Mouse (Mus musculus) retina, adult 2 months (tissue): Measurements from ENCODE around the gene Gm43552.

Experiments
- DNase-seq: peaks from one replicate; pipeline ENCODE4 v3.0.0-alpha.2; 2012; ENCODE audit warnings: low read depth, low spot score

Gm43552 gene

DNA sequence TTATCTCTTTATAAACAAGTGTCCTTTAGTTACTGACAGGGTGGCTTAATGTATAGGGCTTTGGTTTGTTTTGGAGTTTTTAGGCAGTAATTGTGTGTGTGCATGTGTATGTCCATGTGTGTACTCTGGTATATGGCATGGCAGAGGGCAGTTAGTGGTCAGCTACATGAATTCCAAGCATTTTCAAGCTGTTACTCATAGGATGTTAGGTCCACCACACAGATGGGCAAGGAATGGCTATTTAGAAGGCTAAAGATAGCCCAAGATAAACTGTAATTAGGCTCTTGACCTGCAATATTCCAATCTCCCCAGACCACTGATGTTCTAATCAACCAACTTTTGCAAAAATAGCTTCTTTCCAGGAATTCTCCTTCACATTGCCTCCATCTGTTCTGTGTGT lies 54.6 kb downstream of the Gm43552 start:
- DNase-seq = no peak

DNA sequence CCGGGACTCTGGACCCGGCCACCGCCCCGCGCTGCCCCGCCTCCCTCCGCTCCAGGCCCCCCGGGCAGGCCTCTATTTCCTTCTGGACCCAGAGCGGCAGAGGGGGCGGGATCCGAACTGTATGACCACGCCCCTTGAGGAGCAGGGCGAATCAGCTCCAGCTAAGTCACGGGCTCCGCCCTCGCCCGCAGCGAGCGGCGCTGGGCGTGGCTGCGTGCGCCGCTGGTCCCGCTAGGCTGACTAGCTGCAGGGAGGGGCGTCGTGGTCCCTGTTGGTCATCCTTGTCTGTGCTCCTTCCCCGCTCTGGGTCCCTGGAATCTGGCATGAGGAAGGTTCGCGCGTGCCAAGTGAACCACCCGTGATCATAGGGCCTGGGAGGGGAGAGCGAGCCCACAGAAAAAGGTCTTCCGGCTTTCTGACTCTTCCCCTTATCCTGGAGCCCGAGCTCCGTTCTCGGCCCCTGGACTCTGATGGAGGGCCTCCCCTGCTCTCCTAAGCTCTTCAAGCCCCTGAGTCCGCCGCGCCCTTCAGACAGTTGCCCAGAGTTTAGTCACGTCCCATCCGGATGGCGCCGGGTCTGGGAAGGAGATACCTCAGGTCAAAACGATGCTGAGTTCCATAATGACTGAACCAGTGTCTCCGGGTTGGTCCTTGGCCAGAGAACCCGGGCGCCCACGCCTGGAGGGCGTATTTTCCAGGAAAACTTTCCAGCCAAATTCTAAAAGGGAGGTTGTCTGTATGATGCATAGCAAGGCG lies 56.6 kb downstream of the Gm43552 start, which contains the start of gene Ugdh:
Ugdh (minus strand) TSS at position 144 of the 756 bp plus-strand sequence.
- peak; percentile 81 for DNase-seq

DNA sequence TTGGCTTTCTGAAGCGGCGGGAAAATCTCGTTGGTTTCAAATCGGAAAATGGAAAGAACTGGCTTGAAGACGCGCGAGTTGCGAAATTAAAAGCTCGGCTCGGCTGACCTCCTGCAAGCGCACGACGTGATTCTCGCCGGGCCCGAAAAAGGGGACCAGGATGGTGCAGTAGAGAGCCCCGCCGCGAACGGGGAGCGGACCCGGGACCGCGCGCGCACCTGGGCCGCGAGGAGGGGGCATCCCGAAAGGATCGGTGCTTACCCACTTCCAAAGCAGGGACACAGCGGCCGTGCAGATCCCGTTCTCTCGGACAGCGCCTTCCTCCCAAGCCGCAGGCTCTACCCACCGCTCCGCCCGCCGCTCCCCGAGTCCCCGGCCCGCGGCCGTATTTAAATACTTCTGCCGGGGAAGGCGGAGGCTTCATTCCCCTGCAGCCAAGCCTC lies 57.2 kb downstream of the Gm43552 start:
- DNase-seq = no peak

DNA sequence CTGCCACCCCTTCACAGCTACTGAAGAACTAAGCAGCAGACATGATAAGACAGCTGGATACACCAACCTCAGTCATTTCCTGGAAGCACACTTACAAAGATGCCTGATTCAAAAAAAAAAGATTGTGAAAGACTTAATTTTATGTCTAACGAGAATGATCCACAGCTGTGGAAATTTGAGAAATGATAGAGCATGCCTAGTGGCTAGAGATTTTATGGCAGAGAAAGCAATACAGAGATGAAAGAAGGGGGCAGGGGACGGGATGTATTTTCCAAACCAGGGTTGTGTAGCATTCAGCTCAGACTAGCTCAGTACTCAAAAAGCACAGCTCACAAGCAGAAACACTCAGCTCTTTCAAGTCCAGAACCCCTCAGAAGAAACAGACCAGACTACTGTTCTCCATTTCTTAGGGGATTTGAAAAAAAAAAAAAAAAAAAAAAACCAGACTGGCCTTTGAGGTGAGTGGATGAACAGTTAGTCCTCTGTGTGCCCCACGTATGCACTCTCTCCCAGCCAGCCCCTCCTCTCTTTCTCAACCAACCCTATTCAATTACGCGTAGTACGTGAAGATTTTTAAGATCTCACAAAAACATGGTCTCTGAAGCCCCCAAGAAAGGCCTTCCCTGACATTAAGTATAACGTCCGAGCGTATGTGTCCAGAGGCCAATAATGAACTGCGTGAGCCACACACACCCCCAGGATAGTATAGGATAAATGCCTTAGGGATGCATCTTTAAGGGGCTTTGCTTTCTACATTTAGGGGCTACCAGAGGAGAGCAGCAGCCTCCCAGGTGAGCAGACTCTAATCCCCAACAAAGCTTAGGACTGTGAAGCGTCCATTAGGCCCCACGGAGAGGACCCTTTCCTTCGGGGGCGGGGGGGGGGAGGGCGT lies 57.9 kb downstream of the Gm43552 start:
- no peak for DNase-seq

GRCm38 (mm10) chr5:65429441-65429840 lies 63.2 kb downstream of the Gm43552 start:
- no peak for DNase-seq

- DNase-seq = no peak
These were observed 64.3 kb downstream of the Gm43552 start for GRCm38 (mm10) chr5:65428321-65428720.

DNA sequence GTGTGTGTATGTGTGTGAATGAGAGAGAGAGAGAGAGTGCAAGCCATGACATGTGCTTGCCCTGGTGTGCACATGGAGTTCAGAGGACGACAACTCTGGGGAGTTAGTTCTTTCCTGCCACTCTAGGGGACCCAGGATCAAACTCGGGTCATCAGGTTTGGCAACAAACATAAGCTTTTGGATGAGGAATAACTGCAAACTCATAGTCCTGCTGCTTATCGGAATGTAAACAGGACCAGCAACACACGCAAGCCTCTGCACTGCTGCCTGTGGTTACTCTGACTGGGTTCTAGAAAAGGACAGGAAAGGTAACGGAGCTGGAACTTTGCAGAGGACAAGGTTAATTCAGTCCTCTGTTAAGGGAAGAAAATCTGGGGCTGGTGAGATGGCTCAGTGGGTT lies 67.4 kb downstream of the Gm43552 start:
- no peak for DNase-seq

GRCm38 (mm10) chr5:65424215-65424614 lies 68.4 kb downstream of the Gm43552 start:
- DNase-seq = no peak

GRCm38 (mm10) chr5:65422803-65423202 lies 69.8 kb downstream of the Gm43552 start:
- no peak for DNase-seq

DNA sequence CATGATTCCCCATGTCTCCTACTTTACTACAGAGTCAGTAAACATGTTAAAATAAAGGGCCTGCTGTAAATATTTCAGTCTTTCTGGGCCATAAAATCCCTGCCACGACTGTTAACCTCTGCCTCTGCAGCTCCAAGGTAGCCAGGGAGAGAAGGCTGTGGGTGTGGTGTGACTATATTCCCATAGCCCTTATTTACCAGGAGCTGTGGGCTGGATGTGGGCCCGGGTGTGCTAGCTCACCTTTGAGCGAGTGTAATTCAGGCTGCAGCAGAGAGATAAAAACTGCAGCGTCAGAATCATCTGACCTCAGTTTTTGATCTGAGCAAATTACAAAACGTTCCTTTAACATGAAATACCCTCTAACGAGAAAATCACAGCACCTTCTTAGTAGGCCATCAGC lies 71.8 kb downstream of the Gm43552 start:
- DNase-seq = no peak

DNA sequence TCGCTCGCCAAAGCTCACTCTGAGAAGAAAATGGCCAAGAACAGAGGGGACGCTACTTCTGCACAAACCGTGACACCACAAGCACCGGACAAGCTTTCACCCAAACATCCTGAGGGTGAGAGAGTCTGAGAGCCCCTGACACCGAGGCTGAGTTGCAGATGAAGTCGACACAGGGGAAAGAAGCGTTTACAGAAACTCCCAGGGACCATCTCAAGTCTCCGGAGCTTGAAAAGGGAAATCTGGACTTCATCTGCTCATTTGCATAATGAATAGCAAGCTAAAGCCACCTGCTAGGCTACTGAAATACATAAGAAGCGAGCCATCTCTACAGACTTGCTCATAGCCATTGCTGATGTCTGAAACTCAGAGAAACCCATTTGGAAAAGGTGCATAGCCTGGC lies 73.5 kb downstream of the Gm43552 start:
- no peak for DNase-seq

- DNase-seq = no peak
These were observed 76.8 kb downstream of the Gm43552 start for GRCm38 (mm10) chr5:65415653-65416458.

DNA sequence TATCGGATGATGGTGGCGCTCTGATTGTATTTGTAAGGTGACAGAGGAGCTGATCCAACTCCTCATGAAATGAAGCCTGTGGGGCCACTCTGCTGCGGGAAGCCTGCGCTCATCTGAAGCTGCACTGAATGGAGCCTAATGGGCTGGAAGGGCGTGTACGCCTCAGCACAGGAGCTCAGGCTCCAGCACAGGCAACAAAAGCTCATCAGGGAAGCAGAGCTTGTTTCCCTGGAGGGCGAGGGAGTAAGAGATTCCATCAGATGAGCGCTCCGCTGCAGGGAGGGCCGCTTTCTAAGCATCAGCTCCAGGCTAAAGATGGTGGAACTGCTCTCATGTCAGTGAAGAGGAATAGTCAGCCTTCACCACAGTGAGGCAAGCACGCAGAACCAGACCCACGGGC lies 84.6 kb downstream of the Gm43552 start:
- DNase-seq = no peak

DNA sequence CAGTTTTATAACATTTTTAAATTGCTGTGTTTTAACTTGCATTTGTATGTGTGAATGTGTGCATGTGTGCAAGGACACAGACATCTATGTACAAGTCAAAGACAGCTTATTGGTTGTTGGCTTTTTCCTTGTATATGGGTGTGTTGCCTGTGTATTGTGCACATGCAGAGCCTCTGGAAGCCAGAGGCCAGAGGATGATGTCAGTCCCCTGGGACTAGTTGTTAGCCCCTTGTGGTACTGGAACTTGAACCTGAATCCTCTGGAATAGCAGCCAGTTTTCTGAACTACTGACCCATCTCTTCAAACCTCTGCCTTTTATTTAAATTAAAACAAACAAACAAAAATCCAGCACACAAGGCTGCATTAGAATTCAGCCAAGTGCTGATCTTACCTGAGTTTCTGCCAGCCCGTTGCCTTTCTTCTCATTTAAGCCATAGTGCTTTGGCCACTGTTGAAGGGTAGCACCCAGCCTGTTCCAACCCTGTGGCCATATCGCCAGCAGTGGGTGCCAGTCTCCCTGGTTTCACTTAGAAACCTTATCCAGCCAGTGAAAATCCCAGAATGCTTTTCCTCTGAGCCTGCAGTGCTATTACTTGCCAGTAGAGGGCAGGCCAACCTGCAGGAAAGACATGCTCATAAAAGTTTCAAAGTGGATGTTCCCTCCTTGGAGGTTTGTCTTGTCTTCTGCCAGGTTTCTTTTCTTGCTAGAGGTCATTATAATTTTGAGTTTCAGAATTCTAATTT lies 91.2 kb downstream of the Gm43552 start:
- peak; percentile 60 for DNase-seq

DNA sequence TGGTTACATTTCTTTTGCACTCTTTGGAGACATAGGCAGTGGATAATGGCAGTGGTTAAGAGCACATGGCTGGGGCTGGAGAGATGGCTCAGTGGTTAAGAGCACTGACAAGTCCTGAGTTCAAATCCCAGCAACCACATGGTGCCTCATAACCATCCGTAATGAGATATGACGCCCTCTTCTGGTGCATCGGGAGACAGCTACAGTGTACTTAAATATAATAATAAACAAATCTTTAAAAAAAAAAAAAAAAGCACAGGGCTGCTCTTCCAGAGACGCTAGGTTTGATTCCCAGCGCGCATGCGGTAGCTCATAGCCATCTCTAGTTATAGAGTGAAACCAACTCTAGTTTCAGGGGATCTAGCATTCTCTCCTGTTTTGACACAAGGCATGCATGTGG lies 98.2 kb downstream of the Gm43552 start:
- no peak for DNase-seq

GRCm38 (mm10) chr5:65391753-65392152 lies 100.9 kb downstream of the Gm43552 start:
- DNase-seq = no peak

DNA sequence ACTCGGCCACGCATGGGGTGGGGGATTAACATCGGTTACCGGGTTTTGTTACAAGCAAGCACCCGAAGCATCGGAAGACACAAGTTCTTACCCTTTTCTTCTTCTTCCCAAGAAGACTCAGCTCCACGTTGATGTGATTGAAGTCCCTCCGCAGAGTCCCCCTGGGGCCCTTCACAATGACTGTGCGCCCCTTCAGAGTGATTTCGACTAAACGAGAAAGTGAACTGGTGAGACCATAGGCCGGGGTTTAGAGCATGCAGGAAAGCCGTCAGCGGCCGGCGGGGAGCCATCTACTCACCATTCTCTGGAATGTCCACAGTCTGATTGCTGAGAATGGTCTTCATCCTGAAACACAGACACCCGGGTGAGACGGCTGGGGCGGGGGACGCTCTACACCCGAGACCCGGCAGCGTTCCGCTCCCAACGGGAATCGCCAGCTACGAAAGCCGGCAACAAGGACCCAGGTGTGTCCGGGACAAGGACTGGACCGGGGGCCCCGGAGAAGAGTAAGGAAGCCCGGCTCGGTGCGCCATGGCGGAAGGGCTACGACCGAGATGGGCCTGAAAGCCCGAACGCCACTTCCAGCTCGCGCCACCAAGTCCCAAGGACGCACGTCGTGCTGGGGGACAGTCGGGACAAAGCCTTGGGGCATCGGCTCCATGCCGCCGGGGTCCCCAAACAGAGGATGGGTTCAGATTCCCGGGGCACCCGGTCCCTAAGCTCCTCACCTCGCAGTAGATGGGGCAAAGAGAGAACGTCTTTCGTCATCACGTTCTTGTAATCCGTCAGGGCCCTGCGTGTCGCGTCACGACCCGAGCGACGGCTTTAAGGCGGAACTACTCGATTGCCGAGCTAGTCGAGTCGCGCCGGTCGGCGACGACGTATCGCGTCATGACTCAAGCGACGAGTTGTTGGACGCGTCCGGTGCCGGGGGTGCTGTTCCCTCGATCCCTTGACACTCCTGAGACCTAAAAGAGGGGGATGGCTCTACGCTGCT lies 101.7 kb downstream of the Gm43552 start, which contains the start of the genes Rpl9 and Lias:
Rpl9 (minus strand) TSS at position 797 of the 997 bp plus-strand sequence.
Lias (plus strand) TSS at position 850 of the 997 bp plus-strand sequence.
- DNase-seq = peak; percentile 96

GRCm38 (mm10) chr5:65387008-65387867 lies 105.4 kb downstream of the Gm43552 start:
- DNase-seq = no peak

GRCm38 (mm10) chr5:65385704-65386103 lies 106.9 kb downstream of the Gm43552 start:
- DNase-seq = no peak
